Mouse (Mus musculus) adrenal gland, postnatal 4 days (tissue): ENCODE results near the gene Gm49380. TPM values are rescaled to one million over a fixed set of nuclear protein-coding genes. Genes with fewer than 3 reads are reported as not detected.

Experiments
- DNase-seq, 2 experiments: peaks; one replicate each; pipeline ENCODE4 v3.0.0; 2021 to 2022; ENCODE audit warnings: low spot score in 2 of 2, mixed read lengths in 2 of 2
- total RNA-seq, 2 experiments: library from RNA; stranded (reverse); gene quantifications; 2 replicates each; pipeline ENCODE4 v1.2.3; 2021

The Gm49380 gene
- total RNA-seq, 2 experiments from 2014 or later, result 0.11 to 0.51 TPM

- DNase-seq, result no peak
Measured at GRCm38 (mm10) chr9:44047571-44048490, 65.5 kb downstream of the Gm49380 start.

- no peak for DNase-seq
Measured at GRCm38 (mm10) chr9:44047071-44047470, 66.2 kb downstream of the Gm49380 start.

GRCm38 (mm10) chr9:44046426-44046825 lies 66.9 kb downstream of the Gm49380 start:
- no peak for DNase-seq

- no peak for DNase-seq
Measured at GRCm38 (mm10) chr9:44045884-44046272, 67.4 kb downstream of the Gm49380 start.

GRCm38 (mm10) chr9:44045158-44045883 lies 68.0 kb downstream of the Gm49380 start:
- no peak for DNase-seq

- no peak for DNase-seq
Measured at GRCm38 (mm10) chr9:44044426-44045157, 68.7 kb downstream of the Gm49380 start.

- no peak for DNase-seq
Measured at GRCm38 (mm10) chr9:44043708-44044425, 69.4 kb downstream of the Gm49380 start.

GRCm38 (mm10) chr9:44042836-44043707 lies 70.2 kb downstream of the Gm49380 start, which contains the start of gene Thy1:
Gene Thy1, plus strand, starts transcription at chr9:44043384.
- no peak for DNase-seq

- no peak for DNase-seq
Measured at GRCm38 (mm10) chr9:44042396-44042680, 71.0 kb downstream of the Gm49380 start.

- DNase-seq, result no peak
Measured at GRCm38 (mm10) chr9:44041511-44042395, 71.5 kb downstream of the Gm49380 start.

- no peak for DNase-seq
Measured at GRCm38 (mm10) chr9:44037106-44037505, 76.2 kb downstream of the Gm49380 start.

GRCm38 (mm10) chr9:44033957-44034727 lies 79.2 kb downstream of the Gm49380 start:
- no peak for DNase-seq

- DNase-seq, result no peak
Measured at GRCm38 (mm10) chr9:44033317-44033716, 80.0 kb downstream of the Gm49380 start.

GRCm38 (mm10) chr9:44031946-44032345 lies 81.4 kb downstream of the Gm49380 start:
- no peak for DNase-seq

GRCm38 (mm10) chr9:44031079-44031478 lies 82.2 kb downstream of the Gm49380 start:
- DNase-seq, result no peak

GRCm38 (mm10) chr9:44030646-44031045 lies 82.7 kb downstream of the Gm49380 start:
- no peak for DNase-seq

GRCm38 (mm10) chr9:44029580-44030236 lies 83.6 kb downstream of the Gm49380 start:
- no peak for DNase-seq

- no peak for DNase-seq
Measured at GRCm38 (mm10) chr9:44024096-44024495, 89.2 kb downstream of the Gm49380 start.
